Mouse (Mus musculus) kidney, embryonic 16.5 days (tissue): ENCODE measurements around the gene Marveld1. TPM values are rescaled to one million over a fixed set of nuclear protein-coding genes. Genes with fewer than 3 reads are reported as not detected.

Experiments
- ATAC-seq: fragments of 200-750 bp; cut with Nextera tagmentation; 2 replicates; pipeline ENCODE4 v1.8.0; 2017; ENCODE audit warnings: moderate TSS enrichment; ENCODE audit not compliant: low FRiP score, low TSS enrichment
- H3K27ac ChIP-seq: fragments of 300-500 bp; sonication (generic); 2 replicates; pipeline ENCODE4 v1.5.1; 2014; ENCODE audit warnings: low read length
- H3K27me3 ChIP-seq: fragments of 300-500 bp; sonication (generic); 2 replicates; pipeline ENCODE4 v1.6.1; 2014; ENCODE audit warnings: low read length, control low read depth, mixed read lengths; ENCODE audit not compliant: insufficient read depth
- H3K36me3 ChIP-seq: fragments of 300-500 bp; sonication (generic); 2 replicates; pipeline ENCODE4 v1.6.1; 2014; ENCODE audit warnings: low read length, control low read depth, mixed read lengths; ENCODE audit not compliant: insufficient read depth
- H3K4me1 ChIP-seq: fragments of 300-500 bp; sonication (generic); 2 replicates; pipeline ENCODE4 v1.6.1; 2014; ENCODE audit warnings: low read length, control low read depth, mixed read lengths; ENCODE audit not compliant: insufficient read depth
- H3K4me2 ChIP-seq: fragments of 300-500 bp; sonication (generic); replicated peaks from 2 replicates; pipeline ENCODE4 v1.6.1; 2014; ENCODE audit warnings: low read depth, low read length
- H3K4me3 ChIP-seq: fragments of 300-500 bp; sonication (generic); 2 replicates; pipeline ENCODE4 v1.5.1; 2014; ENCODE audit warnings: mild to moderate bottlenecking, low read length
- H3K9ac ChIP-seq: fragments of 300-500 bp; sonication (generic); replicated peaks from 2 replicates; pipeline ENCODE4 v1.6.1; 2014; ENCODE audit warnings: low read length
- H3K9me3 ChIP-seq: fragments of 300-500 bp; sonication (generic); 2 replicates; pipeline ENCODE4 v1.6.1; 2016; ENCODE audit warnings: low read length, control low read depth
- WGBS: fragments of 180-500 bp; shearing (Covaris S2); extraction: QIAGEN DNeasy Blood & Tissue Kit; methylation state at CpG from one replicate; pipeline ENCODE4 v1.1.7; 2014; 5-methylcytosine and 5-hydroxymethylcytosine counted together
- polyA plus RNA-seq: library from polyadenylated mRNA; unstranded; fragments of >200 nt; fragmentation: Nextera tagmentation; extraction: Ambion mirVana; gene quantifications from 2 replicates; pipeline ENCODE4 v1.2.1, GENCODE M21; 2015

The Marveld1 gene
- polyA plus RNA-seq, 1 experiment from 2014 or later, result 8.7 TPM

DNA sequence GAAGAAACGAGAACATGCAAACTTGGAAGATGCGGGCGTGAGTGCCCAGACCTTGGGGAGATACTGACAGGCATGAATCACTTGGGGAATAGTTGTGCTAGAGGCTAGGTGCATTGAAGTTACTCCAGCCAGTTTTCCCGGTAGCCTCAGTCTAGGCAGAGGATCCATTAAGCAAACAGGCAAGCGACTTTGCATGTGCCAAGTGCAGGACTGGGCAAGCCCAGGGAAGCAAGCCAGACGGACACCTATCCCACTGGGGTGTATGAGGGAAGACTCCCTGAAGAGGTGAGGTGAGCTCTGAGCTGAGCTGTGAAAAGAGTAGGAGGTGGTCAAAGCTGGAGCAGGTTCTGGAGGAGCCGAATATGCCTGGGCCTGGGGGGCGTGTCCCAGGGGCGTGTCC, 20.3 kb downstream of the Marveld1 start:
- no peak overlapping the region for H3K4me2 ChIP-seq
- H3K27me3 ChIP-seq, result peaks cover 8% of the 10 kb centered on the region; the same call in 1 of the 2 replicates
- peaks cover 30% of the 10 kb centered on the region for H3K4me1 ChIP-seq
- H3K36me3 ChIP-seq, result no peaks in the 10 kb centered on the region
- H3K27ac ChIP-seq, result no peak overlapping the region
- no peak overlapping the region for H3K9ac ChIP-seq
- WGBS, result 65% methylated on average over 9 of the region's 9 CpGs
- no peak for ATAC-seq
- no peak overlapping the region for H3K4me3 ChIP-seq
- H3K9me3 ChIP-seq, result no peaks in the 10 kb centered on the region

DNA sequence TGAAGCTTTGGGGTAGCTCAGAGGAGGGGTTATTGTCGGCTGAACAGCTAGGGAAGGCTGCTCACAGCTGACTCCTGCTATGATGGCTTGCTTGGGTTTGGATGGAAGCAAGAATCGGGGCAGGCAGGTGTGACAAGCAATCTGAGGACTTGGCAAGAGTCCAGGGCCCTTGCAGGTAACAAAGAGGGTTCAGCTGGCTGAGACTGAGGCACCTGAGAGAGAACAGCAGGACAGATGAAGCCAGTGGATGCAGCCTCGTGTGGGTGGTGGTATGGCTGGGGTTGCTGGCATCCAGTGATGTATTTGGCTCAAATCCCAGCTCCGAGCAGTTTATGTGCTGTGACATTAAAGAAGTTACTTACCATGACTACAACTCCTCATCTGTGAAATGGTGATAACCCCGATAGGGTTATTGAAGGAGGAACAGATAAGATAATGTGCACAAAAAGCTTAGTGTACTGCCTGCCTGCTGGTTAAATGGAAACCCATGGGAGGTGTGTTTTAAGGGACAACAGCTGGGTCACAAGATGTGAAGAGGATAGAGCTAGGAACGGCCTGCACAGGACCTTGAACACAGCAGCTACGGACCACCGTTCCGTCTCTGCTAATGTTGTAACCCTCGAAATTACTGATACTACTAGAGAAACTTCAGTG, 22.2 kb downstream of the Marveld1 start:
- ATAC-seq, result peak; percentile 47
- Histone ChIP-seq H3K9me3 (no peaks in the 10 kb centered on the region), H3K27me3 (peaks cover 8% of the 10 kb centered on the region; the same call in 1 of the 2 replicates), H3K4me1 (peaks cover 27% of the 10 kb centered on the region), H3K4me2 (peak overlapping the region; percentile 91), H3K27ac (peak overlapping the region; percentile 51), H3K4me3 (no peak overlapping the region), H3K9ac (no peak overlapping the region), H3K36me3 (no peaks in the 10 kb centered on the region)
- 60% methylated on average over 10 of the region's 10 CpGs for WGBS

- H3K27ac ChIP-seq, result peak overlapping the region; percentile 51
- H3K4me2 ChIP-seq, result peak overlapping the region; percentile 91
- no peaks in the 10 kb centered on the region for H3K9me3 ChIP-seq
- H3K4me3 ChIP-seq, result peak overlapping the region; percentile 96
- peaks cover 27% of the 10 kb centered on the region for H3K4me1 ChIP-seq
- peak overlapping the region; percentile 90 for H3K9ac ChIP-seq
- H3K27me3 ChIP-seq, result peaks cover 8% of the 10 kb centered on the region; the same call in 1 of the 2 replicates
- ATAC-seq, result peak; percentile 84
- WGBS, result 2% methylated on average over 49 of the region's 56 CpGs
- no peaks in the 10 kb centered on the region for H3K36me3 ChIP-seq
These were observed 23.1 kb downstream of the Marveld1 start for GRCm38 (mm10) chr19:42170025-42170969.

DNA sequence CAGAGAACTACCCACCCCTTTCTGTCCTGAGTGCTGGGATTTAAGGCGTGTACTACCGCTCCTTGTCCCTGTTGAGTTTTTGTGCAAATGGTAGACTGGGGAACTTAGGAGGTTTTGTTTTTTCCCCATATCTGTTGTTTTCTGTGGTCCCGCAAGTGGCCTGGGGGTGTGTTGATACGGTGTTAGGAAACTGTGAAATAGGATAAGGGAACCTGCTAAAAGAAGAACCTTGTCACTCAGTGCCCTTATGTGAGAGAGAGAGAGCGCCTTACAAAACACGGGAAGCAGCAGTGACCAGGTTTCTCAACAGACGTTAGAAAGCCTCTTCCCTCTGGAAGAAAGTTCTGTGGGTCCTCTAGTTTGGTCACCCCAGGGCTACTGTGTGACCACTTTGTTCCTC, 29.6 kb downstream of the Marveld1 start:
- no peak for ATAC-seq
- no peak overlapping the region for H3K9ac ChIP-seq
- H3K9me3 ChIP-seq, result no peaks in the 10 kb centered on the region
- no peaks in the 10 kb centered on the region for H3K27me3 ChIP-seq
- no peak overlapping the region for H3K4me3 ChIP-seq
- H3K36me3 ChIP-seq, result peaks cover 23% of the 10 kb centered on the region
- H3K4me2 ChIP-seq, result no peak overlapping the region
- 88% methylated on average over 7 of the region's 7 CpGs for WGBS
- H3K4me1 ChIP-seq, result peaks cover under 1% of the 10 kb centered on the region; the same call in 1 of the 2 replicates
- H3K27ac ChIP-seq, result no peak overlapping the region

DNA sequence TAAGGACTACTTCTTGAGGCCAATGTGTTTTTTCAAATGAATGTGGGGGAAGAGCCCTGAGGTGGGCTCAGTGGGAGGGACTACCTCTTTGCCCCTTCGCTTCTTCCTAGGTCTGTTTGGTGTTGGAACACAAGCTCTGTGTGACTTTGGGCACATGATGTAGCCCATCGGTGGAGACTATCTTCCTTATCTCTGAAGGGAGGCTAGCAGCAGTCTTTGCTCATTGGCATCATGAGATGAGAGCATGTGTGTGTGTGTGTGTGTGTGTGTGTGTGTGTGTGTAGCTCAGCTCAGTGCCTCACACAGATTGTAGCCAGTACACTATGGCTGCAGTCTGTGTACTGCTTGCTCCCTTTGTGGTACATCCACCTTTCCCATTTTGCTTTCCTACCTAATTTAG, 30.3 kb downstream of the Marveld1 start:
- WGBS, result 92% methylated on average over 2 of the region's 2 CpGs
- Histone ChIP-seq H3K9me3 (no peaks in the 10 kb centered on the region), H3K4me2 (no peak overlapping the region), H3K36me3 (peaks cover 25% of the 10 kb centered on the region), H3K4me3 (no peak overlapping the region), H3K4me1 (no peaks in the 10 kb centered on the region), H3K27ac (no peak overlapping the region), H3K9ac (no peak overlapping the region), H3K27me3 (no peaks in the 10 kb centered on the region)
- ATAC-seq, result no peak

GRCm38 (mm10) chr19:42179356-42179755, 32.2 kb downstream of the Marveld1 start:
- no peaks in the 10 kb centered on the region for H3K9me3 ChIP-seq
- no peak overlapping the region for H3K9ac ChIP-seq
- ATAC-seq, result no peak
- H3K4me1 ChIP-seq, result no peaks in the 10 kb centered on the region
- H3K4me2 ChIP-seq, result no peak overlapping the region
- H3K36me3 ChIP-seq, result peaks cover 43% of the 10 kb centered on the region
- H3K27ac ChIP-seq, result no peak overlapping the region
- WGBS, result 87% methylated on average over 14 of the region's 14 CpGs
- H3K4me3 ChIP-seq, result no peak overlapping the region
- no peaks in the 10 kb centered on the region for H3K27me3 ChIP-seq

DNA sequence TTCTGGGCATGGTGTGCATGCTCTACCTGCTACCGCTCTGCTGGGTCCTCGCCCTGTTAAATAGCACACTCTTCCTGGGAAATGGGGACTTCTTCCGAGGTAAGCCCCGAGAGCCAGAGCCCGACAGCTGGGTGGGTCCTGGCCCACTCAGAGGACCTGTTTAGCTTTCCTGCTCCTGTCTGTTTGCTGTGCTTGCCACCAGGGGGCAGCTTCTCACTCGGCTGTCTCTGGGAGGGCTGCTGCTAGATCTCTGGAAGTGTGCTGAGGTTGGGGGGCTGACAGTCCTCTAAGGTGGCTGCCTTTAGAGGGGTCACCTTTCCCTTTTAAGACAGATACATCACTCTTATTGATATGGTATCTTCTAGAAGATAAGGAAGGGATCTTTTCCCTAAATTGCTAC, 35.5 kb downstream of the Marveld1 start:
- Histone ChIP-seq H3K4me1 (no peaks in the 10 kb centered on the region), H3K4me2 (no peak overlapping the region), H3K9ac (no peak overlapping the region), H3K9me3 (no peaks in the 10 kb centered on the region), H3K4me3 (no peak overlapping the region), H3K27me3 (no peaks in the 10 kb centered on the region), H3K27ac (no peak overlapping the region), H3K36me3 (peaks cover 47% of the 10 kb centered on the region)
- 63% methylated on average over 6 of the region's 6 CpGs for WGBS
- no peak for ATAC-seq

- Histone ChIP-seq H3K27ac (no peak overlapping the region), H3K9me3 (no peaks in the 10 kb centered on the region), H3K4me2 (no peak overlapping the region), H3K4me1 (no peaks in the 10 kb centered on the region), H3K36me3 (peaks cover 23% of the 10 kb centered on the region), H3K27me3 (no peaks in the 10 kb centered on the region), H3K4me3 (no peak overlapping the region), H3K9ac (no peak overlapping the region)
- 67% methylated on average over 4 of the region's 4 CpGs for WGBS
- no peak for ATAC-seq
These were observed 42.5 kb downstream of the Marveld1 start for GRCm38 (mm10) chr19:42189735-42190134.

DNA sequence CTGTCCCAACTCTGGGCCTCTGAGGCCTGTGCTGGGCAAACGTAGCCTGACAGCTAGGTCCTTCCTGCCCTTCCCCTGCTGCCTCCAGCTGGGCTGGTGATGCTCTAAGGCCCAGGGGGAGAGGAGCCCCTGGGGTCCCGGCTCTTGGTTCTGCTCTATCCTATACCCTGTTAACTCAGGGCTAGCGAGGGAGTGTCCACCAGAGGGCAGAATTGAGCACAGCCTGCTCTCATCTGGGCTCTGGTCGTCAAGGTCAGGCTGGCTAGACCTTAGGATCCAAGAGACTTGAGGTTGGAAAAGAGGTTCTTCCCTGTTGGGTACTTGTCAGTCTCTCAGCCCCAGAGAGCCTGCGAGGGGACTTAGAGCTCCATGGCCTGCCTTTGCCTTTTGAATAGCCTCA, 43.3 kb downstream of the Marveld1 start:
- Histone ChIP-seq H3K9me3 (no peaks in the 10 kb centered on the region), H3K4me1 (no peaks in the 10 kb centered on the region), H3K4me3 (no peak overlapping the region), H3K36me3 (peaks cover 23% of the 10 kb centered on the region), H3K4me2 (no peak overlapping the region), H3K27me3 (no peaks in the 10 kb centered on the region), H3K27ac (no peak overlapping the region), H3K9ac (no peak overlapping the region)
- WGBS, result 18% methylated on average over 5 of the region's 5 CpGs
- ATAC-seq, result 0 out of 2 replicates have a peak, but pooled peaks have one; percentile 69
